Mouse (Mus musculus): ENCODE data around the gene Syne1. TPM values are rescaled to one million over a fixed set of nuclear protein-coding genes. Genes with fewer than 3 reads are reported as not detected.

Gene Syne1
- polyA plus RNA-seq, 1 experiment = 67.1 TPM

DNA sequence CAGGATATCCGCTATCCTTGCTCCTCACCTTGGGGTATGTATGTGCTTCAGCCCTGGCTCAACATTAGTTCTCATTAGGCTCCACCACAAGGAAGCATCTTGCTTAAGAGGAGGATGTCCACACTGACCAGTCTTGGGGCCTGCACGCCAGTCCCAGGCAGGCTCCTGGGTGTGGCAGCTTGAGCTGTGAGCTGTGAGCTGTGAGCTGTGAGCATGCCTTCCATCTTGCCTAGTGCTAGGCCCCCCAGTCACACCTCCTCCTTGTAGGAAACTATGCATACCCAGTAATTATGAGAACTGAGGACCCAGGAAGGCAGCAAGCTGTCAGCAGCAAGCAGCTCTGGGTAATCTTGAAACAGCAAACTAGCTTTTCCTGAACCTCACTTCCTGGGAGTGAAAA lies 2.6 kb downstream of the Syne1 start:
- TF ChIP-seq POLR2A (IDR thresholded peaks at IDR 0.05; ENCODE audit: borderline replicate concordance, control insufficient read depth, low read depth, low read length) (no peak), CTCF (IDR thresholded peaks at IDR 0.05; ENCODE audit: control insufficient read depth, insufficient read depth, low read length) (no peak)
- Histone ChIP-seq H3K27ac (ENCODE audit: control insufficient read depth, insufficient read depth, low read depth, low read length, poor library complexity) (peak overlapping the region; percentile 41; the same call in 1 of the 2 replicates), H3K4me1 (ENCODE audit: control insufficient read depth, insufficient read depth, low read length) (no peaks in the 10 kb centered on the region; the same call in 1 of the 2 replicates)

DNA sequence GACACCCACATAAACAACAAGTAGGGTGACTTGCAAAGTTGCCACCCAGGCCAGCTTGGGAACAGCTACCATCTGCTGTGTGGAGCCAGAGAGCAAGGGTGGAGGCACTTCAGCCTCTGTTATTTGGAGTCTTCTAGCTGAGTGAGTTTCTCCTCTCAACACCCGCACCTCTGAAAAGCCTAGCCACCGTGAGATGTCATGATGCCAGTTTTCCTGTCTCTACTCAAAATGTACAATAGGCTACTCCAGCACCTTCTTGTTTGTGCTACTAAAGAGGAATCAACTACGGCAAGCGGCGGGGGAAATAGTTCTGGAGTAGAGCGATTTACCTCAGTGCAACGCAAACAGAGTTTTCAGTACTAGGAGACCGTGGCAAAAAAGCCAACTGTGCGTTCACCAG lies 3.5 kb downstream of the Syne1 start:
- peak overlapping the region; percentile 26 for H3K4me3 ChIP-seq (replicated peaks; ENCODE audit: control insufficient read depth, low read depth, low read length)
- no peak for TF ChIP-seq POLR2A (IDR thresholded peaks at IDR 0.05; ENCODE audit: borderline replicate concordance, control insufficient read depth, low read depth, low read length)
- TF ChIP-seq CTCF (IDR thresholded peaks at IDR 0.05; ENCODE audit: control insufficient read depth, insufficient read depth, low read length) = no peak
- 75% methylated on average over 9 of the region's 9 CpGs for WGBS
- no peaks in the 10 kb centered on the region; the same call in 1 of the 2 replicates for H3K4me1 ChIP-seq (ENCODE audit: control insufficient read depth, insufficient read depth, low read length)
- peak overlapping the region; percentile 53; the same call in 1 of the 2 replicates for H3K27ac ChIP-seq (ENCODE audit: control insufficient read depth, insufficient read depth, low read depth, low read length, poor library complexity)

More for the DNA sequence above, 2.6 kb downstream of the Syne1 start:
- WGBS = 45% methylated on average over 2 of the region's 2 CpGs
- peak overlapping the region; percentile 38 for H3K4me3 ChIP-seq (replicated peaks; ENCODE audit: control insufficient read depth, low read depth, low read length)

DNA sequence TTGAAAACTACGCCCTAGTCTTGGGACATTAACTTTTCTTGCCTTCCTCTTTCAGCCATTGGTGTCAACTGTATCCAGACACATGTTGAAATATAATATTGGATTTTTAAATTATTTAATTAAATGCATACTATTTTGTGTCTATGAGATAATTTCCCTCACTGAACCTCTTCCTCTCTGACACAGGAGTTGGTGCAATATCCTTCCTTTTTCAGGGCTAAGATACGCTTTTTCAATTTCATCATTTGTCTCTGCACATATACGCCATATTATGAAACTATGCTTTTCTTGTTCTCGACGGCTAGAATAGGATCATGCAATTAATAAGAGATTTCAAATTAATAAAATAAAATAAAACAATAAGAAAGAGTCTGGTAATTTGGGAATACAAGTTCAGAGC lies 4.9 kb downstream of the Syne1 start:
- no peak overlapping the region for H3K27ac ChIP-seq (ENCODE audit: control insufficient read depth, insufficient read depth, low read depth, low read length, poor library complexity)
- 35% methylated on average over 5 of the region's 5 CpGs for WGBS
- H3K4me1 ChIP-seq (ENCODE audit: control insufficient read depth, insufficient read depth, low read length) = no peaks in the 10 kb centered on the region; the same call in 1 of the 2 replicates
- TF ChIP-seq POLR2A (IDR thresholded peaks at IDR 0.05; ENCODE audit: borderline replicate concordance, control insufficient read depth, low read depth, low read length) = no peak
- no peak for TF ChIP-seq CTCF (IDR thresholded peaks at IDR 0.05; ENCODE audit: control insufficient read depth, insufficient read depth, low read length)
- no peak overlapping the region for H3K4me3 ChIP-seq (replicated peaks; ENCODE audit: control insufficient read depth, low read depth, low read length)

DNA sequence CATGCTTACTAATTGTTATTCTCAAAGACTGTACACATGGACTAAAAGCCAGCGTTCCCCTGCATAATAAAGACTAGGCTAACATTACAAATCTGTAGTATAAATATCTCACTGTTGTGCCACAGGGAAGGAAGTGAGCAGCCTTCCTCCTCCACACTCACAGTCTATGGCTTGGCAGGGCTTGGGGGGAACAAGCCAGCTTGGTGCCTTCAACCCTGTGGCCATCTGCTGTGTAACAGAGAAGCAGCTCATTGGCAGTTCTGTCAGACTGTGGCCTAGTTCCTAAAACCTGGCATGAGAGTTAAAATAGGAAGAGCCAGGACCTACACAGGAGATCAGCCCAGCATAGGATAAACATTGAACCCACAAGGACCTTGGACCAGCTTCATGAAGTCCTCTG lies 23.0 kb downstream of the Syne1 start:
- no peak overlapping the region for H3K4me3 ChIP-seq (replicated peaks; ENCODE audit: control insufficient read depth, low read depth, low read length)
- H3K27ac ChIP-seq (ENCODE audit: control insufficient read depth, insufficient read depth, low read depth, low read length, poor library complexity) = no peak overlapping the region
- TF ChIP-seq CTCF (IDR thresholded peaks at IDR 0.05; ENCODE audit: control insufficient read depth, insufficient read depth, low read length) = no peak
- H3K4me1 ChIP-seq (ENCODE audit: control insufficient read depth, insufficient read depth, low read length) = no peaks in the 10 kb centered on the region; the same call in 1 of the 2 replicates
- WGBS = 7% methylated on average over 1 of the region's 1 CpGs

DNA sequence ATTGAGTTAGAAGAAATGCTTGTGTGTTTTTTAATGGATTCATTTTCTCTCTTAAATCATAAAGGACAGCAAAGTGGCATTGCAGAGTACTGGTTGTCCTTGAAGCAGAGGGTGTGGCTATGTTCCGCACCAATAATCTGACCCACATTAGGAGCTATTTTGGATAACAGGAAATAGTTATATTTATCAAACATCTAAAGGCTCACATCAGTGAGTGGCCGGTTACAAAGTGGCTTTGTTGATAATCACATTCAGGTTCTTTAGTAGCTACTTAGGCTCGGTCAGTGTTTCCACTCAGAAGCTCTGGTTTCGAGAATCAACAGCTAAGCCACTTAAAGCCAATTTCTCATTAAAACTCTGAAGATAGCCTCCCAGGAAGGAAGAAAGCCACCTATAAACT lies 23.6 kb downstream of the Syne1 start:
- 38% methylated on average over 4 of the region's 4 CpGs for WGBS
- no peak overlapping the region for H3K4me3 ChIP-seq (replicated peaks; ENCODE audit: control insufficient read depth, low read depth, low read length)
- no peaks in the 10 kb centered on the region; the same call in 1 of the 2 replicates for H3K4me1 ChIP-seq (ENCODE audit: control insufficient read depth, insufficient read depth, low read length)
- no peak overlapping the region for H3K27ac ChIP-seq (ENCODE audit: control insufficient read depth, insufficient read depth, low read depth, low read length, poor library complexity)
- no peak for TF ChIP-seq POLR2A (IDR thresholded peaks at IDR 0.05; ENCODE audit: borderline replicate concordance, control insufficient read depth, low read depth, low read length)
- TF ChIP-seq CTCF (IDR thresholded peaks at IDR 0.05; ENCODE audit: control insufficient read depth, insufficient read depth, low read length) = no peak

DNA sequence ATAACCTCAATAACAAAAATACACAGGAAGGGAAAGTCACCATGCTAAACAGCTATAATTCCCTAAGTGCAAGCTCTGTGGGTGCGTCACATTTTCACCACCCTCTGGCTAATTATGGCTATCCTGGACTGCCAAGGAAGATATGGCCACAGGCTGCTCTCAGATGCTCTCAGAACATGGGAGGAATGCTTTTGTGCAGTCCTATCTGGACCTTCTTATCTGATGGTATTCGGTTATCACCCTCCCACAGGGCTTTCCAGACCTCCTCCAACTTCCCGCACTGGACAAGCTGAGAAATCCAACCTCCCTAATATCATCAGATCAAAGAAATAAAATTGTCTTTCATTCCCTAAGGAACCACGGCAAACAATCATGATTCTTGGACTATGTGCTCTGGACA lies 28.4 kb downstream of the Syne1 start:
- TF ChIP-seq CTCF (IDR thresholded peaks at IDR 0.05; ENCODE audit: control insufficient read depth, insufficient read depth, low read length) (no peak), POLR2A (IDR thresholded peaks at IDR 0.05; ENCODE audit: borderline replicate concordance, control insufficient read depth, low read depth, low read length) (no peak)
- Histone ChIP-seq H3K4me1 (ENCODE audit: control insufficient read depth, insufficient read depth, low read length) (no peaks in the 10 kb centered on the region; the same call in 1 of the 2 replicates), H3K4me3 (replicated peaks; ENCODE audit: control insufficient read depth, low read depth, low read length) (no peak overlapping the region), H3K27ac (ENCODE audit: control insufficient read depth, insufficient read depth, low read depth, low read length, poor library complexity) (no peak overlapping the region)
- WGBS = 83% methylated on average over 4 of the region's 4 CpGs

DNA sequence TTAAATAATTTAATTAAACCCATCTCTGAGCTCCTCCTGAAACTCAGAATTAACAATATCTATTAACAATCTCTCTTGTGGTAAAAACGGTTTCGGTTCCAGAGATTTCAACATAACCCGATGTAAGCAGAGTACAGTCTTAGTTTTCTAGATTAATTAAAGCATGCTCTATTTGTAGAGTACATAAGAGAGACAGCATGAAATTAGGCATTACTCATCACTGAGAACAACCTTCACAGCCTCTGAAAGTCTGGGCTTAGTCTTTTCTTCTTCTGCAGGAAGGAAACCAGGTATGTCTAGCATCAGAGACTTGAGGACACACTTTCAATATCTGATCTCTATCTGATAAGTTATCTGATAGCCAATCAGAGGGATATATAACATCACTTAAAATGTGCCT lies 29.0 kb downstream of the Syne1 start:
- no peak overlapping the region for H3K27ac ChIP-seq (ENCODE audit: control insufficient read depth, insufficient read depth, low read depth, low read length, poor library complexity)
- H3K4me3 ChIP-seq (replicated peaks; ENCODE audit: control insufficient read depth, low read depth, low read length) = no peak overlapping the region
- WGBS = 58% methylated on average over 3 of the region's 3 CpGs
- TF ChIP-seq CTCF (IDR thresholded peaks at IDR 0.05; ENCODE audit: control insufficient read depth, insufficient read depth, low read length) (no peak), POLR2A (IDR thresholded peaks at IDR 0.05; ENCODE audit: borderline replicate concordance, control insufficient read depth, low read depth, low read length) (no peak)
- H3K4me1 ChIP-seq (ENCODE audit: control insufficient read depth, insufficient read depth, low read length) = no peaks in the 10 kb centered on the region; the same call in 1 of the 2 replicates

DNA sequence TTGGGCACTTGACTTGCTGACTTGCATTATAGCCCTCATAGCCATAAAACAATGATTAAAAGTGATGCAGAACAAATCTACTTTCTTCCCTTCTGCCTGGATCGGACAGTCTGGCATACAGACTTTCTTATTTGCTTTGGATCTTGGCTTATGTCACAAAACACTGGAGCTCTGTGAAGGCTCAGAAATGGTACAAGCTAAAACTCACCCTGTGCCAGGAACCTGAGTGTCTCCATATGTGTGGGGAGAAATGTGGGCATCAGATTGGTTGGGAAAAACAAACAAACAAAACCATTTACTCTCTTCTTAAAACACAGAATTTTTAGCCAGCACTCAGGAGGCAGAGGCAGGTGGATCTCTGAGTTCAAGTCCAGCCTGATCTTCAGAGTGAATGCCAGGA lies 30.6 kb downstream of the Syne1 start:
- peaks cover 2% of the 10 kb centered on the region for H3K4me1 ChIP-seq (ENCODE audit: control insufficient read depth, insufficient read depth, low read length)
- no peak overlapping the region for H3K4me3 ChIP-seq (replicated peaks; ENCODE audit: control insufficient read depth, low read depth, low read length)
- TF ChIP-seq POLR2A (IDR thresholded peaks at IDR 0.05; ENCODE audit: borderline replicate concordance, control insufficient read depth, low read depth, low read length) (no peak), CTCF (IDR thresholded peaks at IDR 0.05; ENCODE audit: control insufficient read depth, insufficient read depth, low read length) (no peak)
- 79% methylated on average over 1 of the region's 1 CpGs for WGBS
- no peak overlapping the region for H3K27ac ChIP-seq (ENCODE audit: control insufficient read depth, insufficient read depth, low read depth, low read length, poor library complexity)

DNA sequence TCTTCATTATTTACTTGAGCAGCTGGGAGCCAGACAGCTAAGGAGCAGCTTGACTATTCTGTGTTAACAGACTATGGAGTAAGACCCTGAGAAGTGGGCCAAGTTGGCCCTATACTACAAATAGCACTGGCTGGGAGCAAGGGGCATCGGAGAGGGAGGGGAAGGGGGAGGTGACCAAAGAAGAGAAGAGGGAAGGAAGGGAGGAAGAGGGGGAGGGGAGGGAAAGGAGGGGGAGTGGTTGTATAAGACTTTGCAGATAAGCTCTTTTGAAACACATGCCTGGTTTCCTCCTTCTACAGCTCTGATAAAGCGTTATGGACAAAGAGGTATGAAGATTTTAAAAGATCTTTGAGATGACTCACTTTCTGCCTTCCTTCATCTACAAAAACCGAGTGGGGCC lies 36.0 kb downstream of the Syne1 start:
- TF ChIP-seq CTCF (IDR thresholded peaks at IDR 0.05; ENCODE audit: control insufficient read depth, insufficient read depth, low read length) (no peak), POLR2A (IDR thresholded peaks at IDR 0.05; ENCODE audit: borderline replicate concordance, control insufficient read depth, low read depth, low read length) (no peak)
- peaks cover 4% of the 10 kb centered on the region for H3K4me1 ChIP-seq (ENCODE audit: control insufficient read depth, insufficient read depth, low read length)
- H3K4me3 ChIP-seq (replicated peaks; ENCODE audit: control insufficient read depth, low read depth, low read length) = no peak overlapping the region
- 0% methylated on average over 3 of the region's 3 CpGs for WGBS
- peak overlapping the region; percentile 64 for H3K27ac ChIP-seq (ENCODE audit: control insufficient read depth, insufficient read depth, low read depth, low read length, poor library complexity)

Data from bone marrow, adult 2 months (tissue).